Mouse (Mus musculus) heart, embryonic 14.5 days (tissue): ENCODE results near the gene Tmem161a. TPM values are rescaled to one million over a fixed set of nuclear protein-coding genes. Genes with fewer than 3 reads are reported as not detected.

Experiments used
- ATAC-seq: fragments of 200-750 bp; cut with Nextera tagmentation; 2 replicates; pipeline ENCODE4 v1.8.0; 2017; ENCODE audit warnings: low read depth, moderate TSS enrichment; ENCODE audit not compliant: insufficient number of reproducible peaks, insufficient read depth, low FRiP score
- H3K27ac ChIP-seq, 2 experiments: fragments of 200-500 bp in 1 of 2; fragments of 300-500 bp in 1 of 2; sonication (generic) in 1 of 2; replicated peaks in 1 of 2; 2 replicates each; pipeline ENCODE4 v1.5.1; 2012 to 2014; ENCODE audit warnings: low read depth in 2 of 2, low read length in 2 of 2, control low read depth in 1 of 2, mild to moderate bottlenecking in 1 of 2, mixed read lengths in 1 of 2; ENCODE audit not compliant: control insufficient read depth in 1 of 2, insufficient read depth in 1 of 2
- H3K27me3 ChIP-seq: fragments of 300-500 bp; sonication (generic); 2 replicates; pipeline ENCODE4 v1.6.1; 2014; ENCODE audit warnings: mild to moderate bottlenecking, low read length, control low read depth; ENCODE audit not compliant: control insufficient read depth, insufficient read depth
- H3K36me3 ChIP-seq: fragments of 300-500 bp; sonication (generic); 2 replicates; pipeline ENCODE4 v1.6.1; 2014; ENCODE audit warnings: mild to moderate bottlenecking, control low read depth, low read length, mixed read lengths; ENCODE audit not compliant: control insufficient read depth, insufficient read depth
- H3K4me1 ChIP-seq, 2 experiments: fragments of 200-500 bp in 1 of 2; fragments of 300-500 bp in 1 of 2; sonication (generic) in 1 of 2; 2 replicates each; pipeline ENCODE4 v1.6.1; 2012 to 2014; ENCODE audit warnings: low read length in 2 of 2, control low read depth in 1 of 2, mixed read lengths in 1 of 2; ENCODE audit not compliant: control insufficient read depth in 2 of 2, insufficient read depth in 2 of 2
- H3K4me2 ChIP-seq: fragments of 300-500 bp; sonication (generic); 2 replicates; pipeline ENCODE4 v1.6.1; 2014; ENCODE audit warnings: mild to moderate bottlenecking, low read length
- H3K4me3 ChIP-seq, 2 experiments: fragments of 200-500 bp in 1 of 2; fragments of 300-500 bp in 1 of 2; sonication (generic) in 1 of 2; 2 replicates each; pipeline ENCODE4 v1.5.1; 2012 to 2014; ENCODE audit warnings: low read length in 2 of 2, mild to moderate bottlenecking in 2 of 2, control low read depth in 1 of 2, low read depth in 1 of 2, moderate library complexity in 1 of 2; ENCODE audit not compliant: control insufficient read depth in 1 of 2, insufficient read depth in 1 of 2
- H3K9ac ChIP-seq: fragments of 300-500 bp; sonication (generic); 2 replicates; pipeline ENCODE4 v1.6.1; 2014; ENCODE audit warnings: mild to moderate bottlenecking, low read length
- H3K9me3 ChIP-seq: fragments of 300-500 bp; sonication (generic); 2 replicates; pipeline ENCODE4 v1.6.1; 2016; ENCODE audit warnings: low read length, control low read depth; ENCODE audit not compliant: control insufficient read depth
- WGBS: fragments of 180-500 bp; shearing (Covaris S2); extraction: QIAGEN DNeasy Blood & Tissue Kit; methylation state at CpG from one replicate; pipeline ENCODE4 v1.1.7; 2014; 5-methylcytosine and 5-hydroxymethylcytosine counted together
- polyA plus RNA-seq: library from polyadenylated mRNA; unstranded; fragments of >200 nt; fragmentation: Nextera tagmentation; extraction: Ambion mirVana; gene quantifications from 2 replicates; pipeline ENCODE4 v1.2.1, GENCODE M21; 2014

Tmem161a gene
- polyA plus RNA-seq, 1 experiment from 2014 or later, result 77.4 TPM

DNA sequence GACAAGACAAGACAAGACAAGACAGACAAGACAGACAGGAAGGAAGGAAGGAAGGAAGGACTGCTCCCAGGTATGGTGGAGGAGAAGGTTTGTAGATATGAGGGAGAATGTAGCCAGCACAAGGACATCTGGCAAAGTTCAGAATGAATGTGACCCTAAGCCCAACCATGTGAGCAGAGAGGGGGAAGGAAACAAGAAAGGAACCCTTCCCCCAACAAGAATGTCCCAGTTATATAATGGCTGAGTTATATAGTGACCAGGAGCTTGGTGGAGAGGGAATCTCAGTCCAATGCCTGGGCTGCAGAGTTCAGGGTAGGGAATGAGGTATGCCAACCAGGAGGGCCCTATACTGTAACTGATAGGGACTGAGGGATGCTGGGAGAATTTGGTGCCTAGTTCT lies 45.3 kb downstream of the Tmem161a start:
- Histone ChIP-seq H3K4me3 (no peak overlapping the region), H3K4me2 (no peak overlapping the region), H3K27me3 (no peaks in the 10 kb centered on the region), H3K27ac (no peak overlapping the region), H3K9ac (no peak overlapping the region), H3K4me1 (peaks cover 11 to 12% of the 10 kb centered on the region in 2 experiments), H3K36me3 (peaks cover 14% of the 10 kb centered on the region), H3K9me3 (no peaks in the 10 kb centered on the region)
- no peak for ATAC-seq

DNA sequence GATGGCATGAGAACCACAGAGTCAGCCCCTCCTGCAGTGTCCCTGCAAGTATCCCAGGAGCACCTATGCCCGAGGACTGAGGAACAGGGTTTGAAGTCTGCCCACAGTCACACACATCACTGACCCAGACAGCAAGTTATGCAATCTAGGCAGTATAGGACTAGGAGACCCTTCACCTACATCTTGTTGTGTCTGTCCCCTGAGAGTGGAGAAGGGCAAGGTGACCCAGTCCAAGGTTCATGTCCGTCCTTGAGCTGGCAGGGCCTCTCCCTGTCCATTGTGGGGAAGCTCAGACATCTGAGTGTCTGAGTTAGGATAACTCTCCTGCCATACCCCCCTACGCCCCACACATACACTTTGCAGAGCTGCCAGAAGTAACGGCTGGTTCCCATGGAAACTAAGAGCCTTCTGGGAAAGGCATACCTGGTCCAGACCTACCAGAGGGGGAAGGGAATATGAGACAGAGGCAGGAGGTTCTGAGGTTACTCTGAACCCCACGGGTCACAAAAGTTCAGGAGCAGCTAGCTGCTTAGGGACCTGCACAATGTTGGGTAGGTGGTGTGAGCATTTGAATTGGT lies 47.0 kb downstream of the Tmem161a start:
- Histone ChIP-seq H3K36me3 (peaks cover 22% of the 10 kb centered on the region), H3K27me3 (no peaks in the 10 kb centered on the region), H3K4me1 (peaks cover 9 to 12% of the 10 kb centered on the region in 2 experiments), H3K9me3 (no peaks in the 10 kb centered on the region), H3K4me2 (no peak overlapping the region), H3K4me3 (no peak overlapping the region), H3K27ac (no peak overlapping the region), H3K9ac (no peak overlapping the region)
- ATAC-seq, result no peak
- WGBS, result 56% methylated on average over 5 of the region's 5 CpGs

DNA sequence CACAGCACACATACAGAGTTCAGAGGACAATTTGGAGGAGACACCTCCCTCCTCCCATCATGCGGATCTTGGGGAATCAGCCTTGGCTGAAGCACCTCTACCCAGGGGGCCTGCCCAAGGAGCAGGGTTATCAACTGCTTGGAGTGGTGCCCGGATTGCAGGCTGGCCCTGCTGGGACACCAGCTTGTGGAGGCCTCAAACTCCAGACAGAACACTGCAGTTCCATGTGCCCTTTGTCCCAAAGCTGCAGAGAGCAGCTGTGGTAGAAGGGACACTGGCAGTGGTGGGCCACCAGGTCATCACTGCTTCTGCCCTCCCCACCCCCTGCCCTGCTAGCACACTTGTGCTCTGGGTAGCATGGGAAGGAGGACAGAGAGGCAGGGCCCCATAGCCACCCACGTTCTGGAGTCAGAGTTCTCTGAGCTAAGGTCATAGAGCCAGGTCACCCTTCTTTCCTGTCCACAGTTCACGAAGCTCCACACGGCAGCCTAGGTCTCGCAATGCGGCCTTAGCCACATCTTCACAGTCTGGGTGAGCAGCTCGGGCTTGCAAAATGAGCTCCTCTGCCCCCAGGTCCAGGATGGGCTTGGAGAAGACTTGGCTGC lies 48.2 kb downstream of the Tmem161a start:
- Histone ChIP-seq H3K36me3 (peaks cover 33% of the 10 kb centered on the region), H3K4me2 (no peak overlapping the region), H3K9me3 (no peaks in the 10 kb centered on the region), H3K27me3 (no peaks in the 10 kb centered on the region), H3K4me3 (no peak overlapping the region), H3K9ac (peak overlapping the region; percentile 28), H3K4me1 (peaks cover 9 to 12% of the 10 kb centered on the region in 2 experiments), H3K27ac (peak overlapping the region in 1 of 2 experiments; percentile 47; a peak in 3 of 4 replicates)
- WGBS, result 67% methylated on average over 8 of the region's 8 CpGs
- no peak for ATAC-seq

DNA sequence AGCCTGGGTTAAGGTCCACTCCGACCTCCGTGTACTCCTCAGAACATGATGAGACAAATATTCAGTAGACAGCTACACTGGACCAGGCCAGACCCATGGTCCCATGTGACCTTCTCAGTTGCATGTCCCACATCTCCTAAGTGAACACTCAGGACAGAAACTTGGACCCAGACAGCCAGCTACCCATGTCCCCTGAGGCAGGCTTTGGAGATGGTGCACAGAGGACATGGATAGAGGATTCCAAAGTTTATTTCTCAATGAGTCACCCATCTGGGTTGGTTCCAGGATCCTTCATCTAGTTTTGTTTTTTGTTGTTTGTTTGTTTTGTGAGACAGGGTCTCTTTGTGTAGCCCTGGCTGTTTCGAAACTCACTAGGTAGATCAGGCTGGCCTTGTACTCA lies 48.8 kb downstream of the Tmem161a start:
- H3K4me2 ChIP-seq, result no peak overlapping the region
- H3K36me3 ChIP-seq, result peaks cover 39% of the 10 kb centered on the region
- no peak overlapping the region for H3K4me3 ChIP-seq
- 82% methylated on average over 3 of the region's 3 CpGs for WGBS
- no peaks in the 10 kb centered on the region for H3K27me3 ChIP-seq
- no peak overlapping the region for H3K27ac ChIP-seq
- no peaks in the 10 kb centered on the region for H3K9me3 ChIP-seq
- H3K4me1 ChIP-seq, result peaks cover 9 to 12% of the 10 kb centered on the region in 2 experiments
- no peak for ATAC-seq
- no peak overlapping the region for H3K9ac ChIP-seq

DNA sequence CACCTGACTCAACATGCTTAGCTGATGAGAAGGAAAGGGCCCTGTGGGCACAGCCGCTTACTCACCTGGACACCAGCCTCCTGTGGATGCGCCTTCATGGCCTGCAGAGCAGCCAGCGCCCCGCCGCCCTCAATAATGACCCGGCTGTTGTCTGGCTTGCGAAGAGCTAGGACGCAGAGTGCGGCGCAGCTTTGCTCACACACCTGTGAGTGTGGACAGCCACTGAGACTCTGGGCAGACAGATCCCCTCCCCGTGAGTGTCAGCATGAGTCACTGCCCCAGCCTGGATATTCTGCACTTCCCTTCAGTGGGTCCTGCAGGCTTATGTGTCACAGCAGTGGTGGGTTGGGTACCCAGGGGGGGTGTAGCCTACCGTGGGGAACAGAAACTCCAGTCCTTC lies 49.9 kb downstream of the Tmem161a start:
- no peaks in the 10 kb centered on the region for H3K9me3 ChIP-seq
- 89% methylated on average over 12 of the region's 12 CpGs for WGBS

DNA sequence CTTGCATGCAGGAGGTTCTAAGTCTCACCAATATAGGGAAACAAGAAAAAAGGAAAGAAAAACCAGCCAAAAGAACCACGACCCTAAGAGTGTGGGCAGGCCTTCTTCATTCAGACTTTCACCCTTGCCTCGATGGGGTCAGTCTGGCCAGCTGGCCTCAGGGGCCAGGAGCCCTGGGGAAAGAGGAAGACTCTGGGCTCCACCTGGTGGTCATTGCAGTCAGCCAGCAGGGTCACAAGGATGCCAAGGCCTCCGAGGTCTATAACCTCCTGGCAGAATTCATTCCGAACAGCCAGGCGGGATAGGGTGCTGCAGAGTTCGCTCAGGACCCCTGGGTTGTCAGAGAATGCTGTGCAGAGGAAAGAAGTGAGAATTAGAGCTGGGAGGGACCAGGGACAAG lies 51.2 kb downstream of the Tmem161a start:
- ATAC-seq, result no peak
- Histone ChIP-seq H3K27ac (no peak overlapping the region), H3K4me3 (no peak overlapping the region), H3K4me1 (peaks cover 9 to 12% of the 10 kb centered on the region in 2 experiments), H3K27me3 (no peaks in the 10 kb centered on the region), H3K9ac (no peak overlapping the region), H3K9me3 (no peaks in the 10 kb centered on the region), H3K36me3 (peaks cover 50% of the 10 kb centered on the region), H3K4me2 (no peak overlapping the region)
- 33% methylated on average over 6 of the region's 6 CpGs for WGBS

More for the DNA sequence above, 49.9 kb downstream of the Tmem161a start:
- H3K4me2 ChIP-seq, result no peak overlapping the region
- no peak overlapping the region for H3K4me3 ChIP-seq
- peaks cover 9 to 12% of the 10 kb centered on the region in 2 experiments for H3K4me1 ChIP-seq
- H3K36me3 ChIP-seq, result peaks cover 43% of the 10 kb centered on the region
- H3K27me3 ChIP-seq, result no peaks in the 10 kb centered on the region
- no peak overlapping the region for H3K9ac ChIP-seq
- no peak for ATAC-seq
- no peak overlapping the region for H3K27ac ChIP-seq

DNA sequence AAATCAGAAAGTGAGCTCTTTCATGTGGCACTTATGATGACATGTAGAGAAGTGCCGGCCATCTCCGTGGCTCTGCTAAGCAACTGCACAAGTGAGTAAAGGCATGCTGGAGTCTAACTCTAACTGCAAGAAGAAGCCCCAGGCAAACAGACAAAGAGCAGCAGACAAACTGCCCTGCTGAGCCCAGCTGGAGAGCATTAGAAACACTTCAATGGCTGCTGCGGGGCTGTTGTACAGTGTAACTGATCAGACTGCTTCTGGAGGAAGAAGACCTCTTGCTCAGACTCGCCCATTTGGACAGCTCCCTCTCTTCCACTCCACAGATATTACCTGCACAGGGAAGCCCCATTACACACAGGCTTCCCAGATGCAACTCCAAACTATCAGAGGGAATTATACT lies 55.8 kb downstream of the Tmem161a start:
- peaks cover 59% of the 10 kb centered on the region for H3K36me3 ChIP-seq
- WGBS, result 73% methylated on average over 4 of the region's 4 CpGs
- no peaks in the 10 kb centered on the region for H3K9me3 ChIP-seq

DNA sequence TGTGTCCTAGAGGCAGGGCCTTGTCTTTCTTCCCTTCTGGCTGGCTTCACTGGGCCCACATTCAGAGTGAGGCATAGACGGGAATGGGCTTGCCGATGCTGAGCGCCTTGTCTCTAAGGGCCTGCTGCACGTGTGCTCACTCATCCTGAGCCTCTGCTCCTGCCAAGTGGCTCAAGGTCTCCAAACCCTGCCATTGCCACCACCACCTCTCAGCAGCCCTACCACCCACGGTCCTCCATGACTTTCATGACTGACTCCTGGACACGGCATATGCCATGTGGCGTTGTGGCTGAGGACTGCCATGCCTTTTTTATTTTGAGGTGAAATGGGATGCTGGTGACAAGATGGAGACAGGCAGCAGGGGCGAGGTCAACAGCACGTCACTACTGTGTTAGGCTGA lies 58.7 kb downstream of the Tmem161a start:
- Histone ChIP-seq H3K9ac (no peak overlapping the region), H3K27ac (no peak overlapping the region), H3K27me3 (no peaks in the 10 kb centered on the region), H3K4me1 (peaks cover 4 to 15% of the 10 kb centered on the region in 2 experiments), H3K4me3 (no peak overlapping the region), H3K4me2 (no peak overlapping the region), H3K9me3 (no peaks in the 10 kb centered on the region), H3K36me3 (peaks cover 40% of the 10 kb centered on the region)
- ATAC-seq, result no peak
- WGBS, result 91% methylated on average over 9 of the region's 9 CpGs

More for the DNA sequence above, 55.8 kb downstream of the Tmem161a start:
- no peak for ATAC-seq
- no peak overlapping the region for H3K4me2 ChIP-seq
- H3K4me1 ChIP-seq, result no peaks in the 10 kb centered on the region
- no peak overlapping the region for H3K4me3 ChIP-seq
- no peak overlapping the region for H3K9ac ChIP-seq
- no peaks in the 10 kb centered on the region for H3K27me3 ChIP-seq
- no peak overlapping the region for H3K27ac ChIP-seq
